Mouse (Mus musculus) midbrain, embryonic 11.5 days (tissue): ENCODE data around the gene Tnnt3. TPM values are rescaled to one million over a fixed set of nuclear protein-coding genes. Genes with fewer than 3 reads are reported as not detected.

Experiments used
- ATAC-seq: fragments of 200-750 bp; cut with Nextera tagmentation; 2 replicates; pipeline ENCODE4 v1.8.0; 2017; ENCODE audit warnings: moderate TSS enrichment, moderate library complexity; ENCODE audit not compliant: low FRiP score
- DNase-seq: peaks from one replicate; pipeline ENCODE4 v3.0.0; 2015; ENCODE audit warnings: low spot score; ENCODE audit errors: missing footprints
- H3K27ac ChIP-seq: fragments of 300-500 bp; sonication (generic); 2 replicates; pipeline ENCODE4 v1.5.1; 2014; ENCODE audit warnings: low read depth, low read length
- H3K27me3 ChIP-seq: fragments of 300-500 bp; sonication (generic); 2 replicates; pipeline ENCODE4 v1.6.1; 2014; ENCODE audit warnings: mild to moderate bottlenecking, low read length, moderate library complexity, mixed read lengths; ENCODE audit not compliant: control insufficient read depth, insufficient read depth
- H3K36me3 ChIP-seq: fragments of 300-500 bp; sonication (generic); 2 replicates; pipeline ENCODE4 v1.6.1; 2014; ENCODE audit warnings: mild to moderate bottlenecking, low read length, moderate library complexity, mixed read lengths; ENCODE audit not compliant: control insufficient read depth, insufficient read depth
- H3K4me1 ChIP-seq: fragments of 300-500 bp; sonication (generic); 2 replicates; pipeline ENCODE4 v1.6.1; 2014; ENCODE audit warnings: low read length; ENCODE audit not compliant: control insufficient read depth, insufficient read depth
- H3K4me2 ChIP-seq: fragments of 300-500 bp; sonication (generic); 2 replicates; pipeline ENCODE4 v1.6.1; 2014; ENCODE audit warnings: mild to moderate bottlenecking, moderate library complexity
- H3K4me3 ChIP-seq: fragments of 300-500 bp; sonication (generic); 2 replicates; pipeline ENCODE4 v1.5.1; 2014; ENCODE audit warnings: low read depth, low read length
- H3K9ac ChIP-seq: fragments of 300-500 bp; sonication (generic); 2 replicates; pipeline ENCODE4 v1.6.1; 2014; ENCODE audit warnings: low read length
- H3K9me3 ChIP-seq: fragments of 300-500 bp; sonication (generic); 2 replicates; pipeline ENCODE4 v1.6.1; 2016; ENCODE audit warnings: low read length; ENCODE audit not compliant: control insufficient read depth
- WGBS: fragments of 180-500 bp; shearing (Covaris S2); extraction: QIAGEN DNeasy Blood & Tissue Kit; methylation state at CpG from one replicate; pipeline ENCODE4 v1.1.7; 2014; 5-methylcytosine and 5-hydroxymethylcytosine counted together
- polyA plus RNA-seq: library from polyadenylated mRNA; unstranded; fragments of >200 nt; fragmentation: Nextera tagmentation; extraction: Ambion mirVana; gene quantifications from 2 replicates; pipeline ENCODE4 v1.2.1, GENCODE M21; 2014

Gene Tnnt3
- polyA plus RNA-seq, 1 experiment from 2014 or later = 2.0 TPM

- no peaks in the 10 kb centered on the region for H3K9me3 ChIP-seq
- no peak overlapping the region for H3K27ac ChIP-seq
- H3K4me3 ChIP-seq = no peak overlapping the region
- no peak overlapping the region for H3K4me2 ChIP-seq
- H3K27me3 ChIP-seq = no peaks in the 10 kb centered on the region
- DNase-seq (no peak), ATAC-seq (no peak)
- H3K36me3 ChIP-seq = no peaks in the 10 kb centered on the region
- H3K4me1 ChIP-seq = peaks cover 9% of the 10 kb centered on the region
- WGBS = 87% methylated on average over 10 of the region's 10 CpGs
- H3K9ac ChIP-seq = no peak overlapping the region
These were observed 51.5 kb downstream of the Tnnt3 start for GRCm38 (mm10) chr7:142549941-142550763.

- Histone ChIP-seq H3K9ac (no peak overlapping the region), H3K27me3 (no peaks in the 10 kb centered on the region), H3K4me1 (peaks cover 9% of the 10 kb centered on the region), H3K4me2 (no peak overlapping the region), H3K4me3 (no peak overlapping the region), H3K27ac (no peak overlapping the region), H3K36me3 (no peaks in the 10 kb centered on the region), H3K9me3 (no peaks in the 10 kb centered on the region)
- DNase-seq (no peak), ATAC-seq (no peak)
- 78% methylated on average over 14 of the region's 14 CpGs for WGBS
These were observed 52.3 kb downstream of the Tnnt3 start for GRCm38 (mm10) chr7:142550935-142551373.

GRCm38 (mm10) chr7:142551691-142552090 lies 53.1 kb downstream of the Tnnt3 start:
- WGBS = 90% methylated on average over 5 of the region's 5 CpGs

GRCm38 (mm10) chr7:142552591-142553416 lies 54.2 kb downstream of the Tnnt3 start:
- H3K9ac ChIP-seq = no peak overlapping the region
- no peak for DNase-seq
- H3K27ac ChIP-seq = no peak overlapping the region
- H3K9me3 ChIP-seq = no peaks in the 10 kb centered on the region
- WGBS = 60% methylated on average over 13 of the region's 13 CpGs
- H3K27me3 ChIP-seq = no peaks in the 10 kb centered on the region
- ATAC-seq = no peak
- no peak overlapping the region for H3K4me3 ChIP-seq
- H3K4me2 ChIP-seq = no peak overlapping the region
- H3K4me1 ChIP-seq = peaks cover 12% of the 10 kb centered on the region
- H3K36me3 ChIP-seq = no peaks in the 10 kb centered on the region

More at GRCm38 (mm10) chr7:142551691-142552090, 53.1 kb downstream of the Tnnt3 start:
- no peak overlapping the region for H3K9ac ChIP-seq
- no peak overlapping the region for H3K4me3 ChIP-seq
- H3K36me3 ChIP-seq = no peaks in the 10 kb centered on the region
- DNase-seq (no peak), ATAC-seq (no peak)
- H3K27me3 ChIP-seq = no peaks in the 10 kb centered on the region
- no peaks in the 10 kb centered on the region for H3K9me3 ChIP-seq
- peaks cover 9% of the 10 kb centered on the region for H3K4me1 ChIP-seq
- no peak overlapping the region for H3K27ac ChIP-seq
- no peak overlapping the region for H3K4me2 ChIP-seq

GRCm38 (mm10) chr7:142553417-142554335 lies 55.0 kb downstream of the Tnnt3 start:
- no peaks in the 10 kb centered on the region for H3K36me3 ChIP-seq
- WGBS = 44% methylated on average over 11 of the region's 11 CpGs
- H3K27ac ChIP-seq = no peak overlapping the region
- peaks cover 12% of the 10 kb centered on the region for H3K4me1 ChIP-seq
- H3K9ac ChIP-seq = no peak overlapping the region
- H3K4me2 ChIP-seq = no peak overlapping the region
- no peak overlapping the region for H3K4me3 ChIP-seq
- no peaks in the 10 kb centered on the region for H3K9me3 ChIP-seq
- ATAC-seq (no peak), DNase-seq (no peak)
- no peaks in the 10 kb centered on the region for H3K27me3 ChIP-seq

GRCm38 (mm10) chr7:142554625-142555024 lies 56.0 kb downstream of the Tnnt3 start:
- Histone ChIP-seq H3K27ac (no peak overlapping the region), H3K4me3 (no peak overlapping the region), H3K36me3 (no peaks in the 10 kb centered on the region), H3K27me3 (no peaks in the 10 kb centered on the region), H3K9ac (no peak overlapping the region), H3K4me2 (no peak overlapping the region), H3K4me1 (peaks cover 12% of the 10 kb centered on the region), H3K9me3 (no peaks in the 10 kb centered on the region)
- WGBS = 72% methylated on average over 1 of the region's 1 CpGs
- ATAC-seq (no peak), DNase-seq (no peak)

GRCm38 (mm10) chr7:142555366-142556088 lies 56.9 kb downstream of the Tnnt3 start:
- Histone ChIP-seq H3K27me3 (no peaks in the 10 kb centered on the region), H3K4me3 (no peak overlapping the region), H3K4me2 (no peak overlapping the region), H3K36me3 (no peaks in the 10 kb centered on the region), H3K9me3 (no peaks in the 10 kb centered on the region), H3K27ac (no peak overlapping the region), H3K4me1 (peaks cover 12% of the 10 kb centered on the region), H3K9ac (no peak overlapping the region)
- no peak for DNase-seq
- ATAC-seq = no peak
- 92% methylated on average over 8 of the region's 8 CpGs for WGBS

- no peak for ATAC-seq
- WGBS = 92% methylated on average over 2 of the region's 2 CpGs
- Histone ChIP-seq H3K4me3 (no peak overlapping the region), H3K9me3 (no peaks in the 10 kb centered on the region), H3K4me2 (no peak overlapping the region), H3K9ac (no peak overlapping the region), H3K36me3 (no peaks in the 10 kb centered on the region), H3K27ac (no peak overlapping the region), H3K4me1 (peaks cover 14% of the 10 kb centered on the region), H3K27me3 (no peaks in the 10 kb centered on the region)
- no peak for DNase-seq
These were observed 57.4 kb downstream of the Tnnt3 start for GRCm38 (mm10) chr7:142556089-142556476.
